Mouse (Mus musculus) liver, postnatal 0 days (tissue): Measurements from ENCODE around the gene Fbrsl1. TPM values are rescaled to one million over a fixed set of nuclear protein-coding genes. Genes with fewer than 3 reads are reported as not detected.

ENCODE experiments used
- ATAC-seq: fragments of 200-750 bp; cut with Nextera tagmentation; 2 replicates; pipeline ENCODE4 v1.8.0; 2017; ENCODE audit warnings: mild to moderate bottlenecking, moderate library complexity
- DNase-seq: peaks from one replicate; pipeline ENCODE4 v3.0.0-alpha.2; 2016
- H3K27ac ChIP-seq: fragments of 300-500 bp; sonication (generic); 2 replicates; pipeline ENCODE4 v1.5.1; 2014; ENCODE audit warnings: antibody characterized with exemption, moderate library complexity, mild to moderate bottlenecking, low read depth
- H3K27me3 ChIP-seq: fragments of 300-500 bp; sonication (generic); 2 replicates; pipeline ENCODE4 v1.6.1; 2014; ENCODE audit warnings: low read length, control low read depth, mixed read lengths; ENCODE audit not compliant: insufficient read depth
- H3K36me3 ChIP-seq: fragments of 300-500 bp; sonication (generic); replicated peaks from 2 replicates; pipeline ENCODE4 v1.6.1; 2014; ENCODE audit warnings: mild to moderate bottlenecking, control low read depth, low read length, moderate library complexity, mixed read lengths; ENCODE audit not compliant: insufficient read depth
- H3K4me1 ChIP-seq: fragments of 300-500 bp; sonication (generic); 2 replicates; pipeline ENCODE4 v1.6.1; 2014; ENCODE audit warnings: antibody characterized with exemption, mild to moderate bottlenecking, control low read depth; ENCODE audit not compliant: insufficient read depth
- H3K4me2 ChIP-seq: fragments of 300-500 bp; sonication (generic); 2 replicates; pipeline ENCODE4 v1.6.1; 2014; ENCODE audit warnings: low read depth, mild to moderate bottlenecking, low read length, moderate library complexity, mixed read lengths
- H3K4me3 ChIP-seq: fragments of 300-500 bp; sonication (generic); 2 replicates; pipeline ENCODE4 v1.5.1; 2014; ENCODE audit warnings: low read depth, low read length
- H3K9ac ChIP-seq: fragments of 300-500 bp; sonication (generic); replicated peaks from 2 replicates; pipeline ENCODE4 v1.6.1; 2014; ENCODE audit warnings: mild to moderate bottlenecking, moderate library complexity
- H3K9me3 ChIP-seq: fragments of 300-500 bp; sonication (generic); 2 replicates; pipeline ENCODE4 v1.6.1; 2016; ENCODE audit warnings: mild to moderate bottlenecking, control low read depth, low read length, mixed read lengths
- CTCF ChIP-seq: sonication (generic); IDR thresholded peaks from 2 replicates; pipeline ENCODE4 v1.5.1; 2016; ENCODE audit warnings: antibody characterized with exemption, low read depth
- EP300 ChIP-seq: IDR thresholded peaks from 2 replicates; pipeline ENCODE4 v1.6.1; 2016; ENCODE audit warnings: antibody characterized with exemption, low read depth, mild to moderate bottlenecking
- WGBS: fragments of 180-500 bp; shearing (Covaris S2); extraction: QIAGEN DNeasy Blood & Tissue Kit; methylation state at CpG from one replicate; pipeline ENCODE4 v1.1.7; 2014; ENCODE audit not compliant: insufficient replicate concordance; 5-methylcytosine and 5-hydroxymethylcytosine counted together
- polyA plus RNA-seq: library from polyadenylated mRNA; unstranded; fragments of >200 nt; fragmentation: Nextera tagmentation; extraction: Ambion mirVana; gene quantifications from 2 replicates; pipeline ENCODE4 v1.2.1, GENCODE M21; 2015

The Fbrsl1 gene
- polyA plus RNA-seq, 1 experiment from 2014 or later: 3.5 TPM

- no peaks in the 10 kb centered on the region for H3K36me3 ChIP-seq
- H3K27ac ChIP-seq: no peak overlapping the region
- ATAC-seq (no peak), DNase-seq (no peak)
- no peak overlapping the region for H3K4me2 ChIP-seq
- no peak overlapping the region for H3K4me3 ChIP-seq
- no peak overlapping the region for H3K9ac ChIP-seq
- 72% methylated on average over 10 of the region's 11 CpGs for WGBS
- no peak for TF ChIP-seq CTCF
- no peak for TF ChIP-seq EP300
- H3K9me3 ChIP-seq: no peaks in the 10 kb centered on the region
- no peaks in the 10 kb centered on the region for H3K4me1 ChIP-seq
- H3K27me3 ChIP-seq: no peaks in the 10 kb centered on the region
Measured at GRCm38 (mm10) chr5:110466531-110467424, 18.5 kb upstream of the Fbrsl1 start.

GRCm38 (mm10) chr5:110462646-110463045 is 14.3 kb upstream of the Fbrsl1 start:
- WGBS: 75% methylated on average over 2 of the region's 2 CpGs

GRCm38 (mm10) chr5:110458936-110459335 is 10.6 kb upstream of the Fbrsl1 start:
- no peak overlapping the region for H3K4me3 ChIP-seq
- TF ChIP-seq EP300 (no peak), CTCF (no peak)
- ATAC-seq (no peak), DNase-seq (no peak)
- no peak overlapping the region for H3K9ac ChIP-seq
- H3K27me3 ChIP-seq: no peaks in the 10 kb centered on the region
- H3K27ac ChIP-seq: no peak overlapping the region
- H3K4me1 ChIP-seq: no peaks in the 10 kb centered on the region
- H3K4me2 ChIP-seq: no peak overlapping the region
- H3K9me3 ChIP-seq: no peaks in the 10 kb centered on the region
- H3K36me3 ChIP-seq: no peaks in the 10 kb centered on the region
- 53% methylated on average over 3 of the region's 3 CpGs for WGBS

More at GRCm38 (mm10) chr5:110462646-110463045, 14.3 kb upstream of the Fbrsl1 start:
- Histone ChIP-seq H3K9me3 (no peaks in the 10 kb centered on the region), H3K9ac (no peak overlapping the region), H3K27me3 (no peaks in the 10 kb centered on the region), H3K4me2 (no peak overlapping the region), H3K4me3 (no peak overlapping the region), H3K4me1 (no peaks in the 10 kb centered on the region), H3K36me3 (no peaks in the 10 kb centered on the region), H3K27ac (no peak overlapping the region)
- TF ChIP-seq EP300 (no peak), CTCF (no peak)
- no peak for DNase-seq
- no peak for ATAC-seq

GRCm38 (mm10) chr5:110455272-110455671 is 7.0 kb upstream of the Fbrsl1 start:
- H3K4me1 ChIP-seq: no peaks in the 10 kb centered on the region
- H3K4me3 ChIP-seq: no peak overlapping the region
- no peaks in the 10 kb centered on the region for H3K27me3 ChIP-seq
- TF ChIP-seq CTCF (no peak), EP300 (no peak)
- peak; percentile 95 for ATAC-seq
- peak; percentile 36 for DNase-seq
- no peak overlapping the region for H3K4me2 ChIP-seq
- no peaks in the 10 kb centered on the region for H3K36me3 ChIP-seq
- no peak overlapping the region for H3K27ac ChIP-seq
- no peak overlapping the region for H3K9ac ChIP-seq
- H3K9me3 ChIP-seq: no peaks in the 10 kb centered on the region

GRCm38 (mm10) chr5:110449294-110449693 is 991 bp upstream of the Fbrsl1 start:
- Histone ChIP-seq H3K27ac (no peak overlapping the region), H3K27me3 (no peaks in the 10 kb centered on the region), H3K4me2 (peak overlapping the region; percentile 90), H3K4me3 (peak overlapping the region; percentile 84), H3K9me3 (no peaks in the 10 kb centered on the region), H3K9ac (no peak overlapping the region), H3K36me3 (no peaks in the 10 kb centered on the region), H3K4me1 (peaks cover 30% of the 10 kb centered on the region)
- TF ChIP-seq EP300: no peak
- TF ChIP-seq CTCF: no peak
- no peak for ATAC-seq
- no peak for DNase-seq
- WGBS: 34% methylated on average over 6 of the region's 6 CpGs

- peak overlapping the region; percentile 84 for H3K4me3 ChIP-seq
- H3K4me2 ChIP-seq: peak overlapping the region; percentile 90
- peaks cover 30% of the 10 kb centered on the region for H3K4me1 ChIP-seq
- DNase-seq (peak; percentile 56), ATAC-seq (peak; percentile 26)
- WGBS: 3% methylated on average over 90 of the region's 98 CpGs
- no peaks in the 10 kb centered on the region for H3K36me3 ChIP-seq
- peak overlapping the region; percentile 98 for H3K9ac ChIP-seq
- peak overlapping the region; percentile 99 for H3K27ac ChIP-seq
- H3K27me3 ChIP-seq: no peaks in the 10 kb centered on the region
- TF ChIP-seq CTCF (no peak), EP300 (no peak)
- no peaks in the 10 kb centered on the region for H3K9me3 ChIP-seq
Measured at GRCm38 (mm10) chr5:110447720-110448435, 425 bp downstream of the Fbrsl1 start.
